Mouse (Mus musculus): ENCODE results near the gene Thsd1. TPM values are rescaled to one million over a fixed set of nuclear protein-coding genes. Genes with fewer than 3 reads are reported as not detected.

Gene Thsd1
- polyA plus RNA-seq (2015; fragmentation: Illumina TruSeq; extraction: RNeasy Lipid Tissue Mini Kit (QIAGEN cat#74804); ENCODE audit: insufficient read depth, low replicate concordance): 2.6 TPM

DNA sequence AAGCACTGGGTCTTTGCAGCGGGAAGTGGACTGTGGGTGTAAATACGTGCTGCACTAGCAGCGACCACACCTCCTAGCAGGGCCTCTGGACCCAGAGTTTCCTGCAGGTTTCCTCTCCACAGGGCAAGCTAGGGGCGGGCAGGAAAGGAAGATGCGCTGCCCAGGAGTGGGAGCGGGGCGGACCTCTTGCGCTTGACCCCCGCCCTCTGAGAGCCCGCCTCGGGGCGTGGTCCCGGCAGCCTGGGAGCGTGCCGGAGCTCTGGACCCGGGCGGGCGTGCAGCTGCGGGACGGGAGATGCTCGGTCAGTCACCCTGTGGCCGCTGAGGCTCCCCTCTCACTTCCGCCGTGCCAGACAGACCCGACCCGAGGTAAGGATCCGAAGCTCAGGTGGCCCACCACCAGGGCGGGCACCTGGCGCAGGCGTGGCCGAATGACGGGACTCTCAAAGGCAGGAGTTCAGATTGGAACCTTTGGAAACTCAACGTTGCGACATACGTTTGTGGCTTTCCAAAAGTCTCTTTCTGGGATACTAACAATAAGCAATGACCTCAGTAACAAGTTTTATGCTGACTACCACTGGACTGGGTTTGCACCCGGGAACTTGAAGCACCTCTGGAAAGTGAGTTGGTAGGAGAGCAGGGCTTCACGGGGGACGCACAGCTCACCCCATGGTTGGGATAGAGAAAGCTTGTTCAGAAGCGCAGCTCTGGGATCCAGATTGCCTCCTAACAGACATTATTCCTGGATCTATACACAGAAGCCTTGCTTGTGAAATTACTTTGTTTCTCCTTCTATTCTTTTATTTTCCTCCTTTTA, at the start of gene Thsd1:
TSS of gene Thsd1 (plus strand) at position 253 of the 817 bp plus-strand sequence.

DNA sequence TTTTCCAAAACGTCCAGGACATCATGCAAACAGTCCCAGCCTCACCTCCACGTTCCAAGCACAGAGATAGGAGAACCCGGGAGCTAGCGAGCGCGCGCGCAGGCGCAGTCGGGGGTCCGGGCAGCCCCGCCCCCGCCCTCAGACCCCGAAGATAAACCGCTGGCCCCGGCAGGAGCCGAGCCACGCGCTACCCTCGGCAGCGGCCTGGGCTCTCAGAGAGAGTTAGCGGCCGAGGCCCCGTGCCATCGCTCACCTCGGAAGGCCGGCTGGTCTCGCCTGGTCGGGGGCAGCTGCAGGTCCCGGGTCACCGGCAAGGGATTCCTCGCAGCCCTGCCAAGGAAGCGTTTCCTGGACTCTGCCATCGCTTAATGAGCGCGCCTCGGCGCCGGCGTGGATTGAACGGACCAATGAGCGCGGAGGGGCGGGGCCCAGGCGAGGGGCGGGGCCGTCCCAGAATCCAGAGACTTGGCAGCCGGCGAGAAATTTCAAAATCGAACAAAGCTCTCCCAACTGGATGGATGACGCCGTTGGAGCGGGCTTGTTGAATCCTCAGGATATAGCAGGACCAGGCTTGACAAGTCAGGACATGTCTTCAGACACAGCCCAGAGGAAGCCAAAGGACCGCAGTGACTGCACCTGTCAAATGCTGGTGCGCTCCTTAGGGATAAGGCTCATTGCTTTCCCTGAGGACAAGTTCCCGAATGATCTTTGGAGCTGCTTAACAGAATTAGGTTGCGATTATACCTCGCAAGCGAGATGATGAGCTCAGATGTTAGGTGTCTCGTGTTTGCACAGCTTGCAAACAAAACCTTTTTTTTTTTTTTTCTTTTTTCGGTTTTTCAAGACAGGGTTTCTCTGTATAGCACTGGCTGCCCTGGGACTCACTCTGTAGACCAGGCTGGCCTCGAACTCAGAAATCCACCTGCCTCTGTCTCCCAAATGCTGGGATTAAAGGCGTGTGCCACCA, 41.4 kb upstream of the Thsd1 start, which contains the start of gene Ckap2:
TSS of gene Ckap2 (minus strand) at position 389 of the 967 bp plus-strand sequence.

DNA sequence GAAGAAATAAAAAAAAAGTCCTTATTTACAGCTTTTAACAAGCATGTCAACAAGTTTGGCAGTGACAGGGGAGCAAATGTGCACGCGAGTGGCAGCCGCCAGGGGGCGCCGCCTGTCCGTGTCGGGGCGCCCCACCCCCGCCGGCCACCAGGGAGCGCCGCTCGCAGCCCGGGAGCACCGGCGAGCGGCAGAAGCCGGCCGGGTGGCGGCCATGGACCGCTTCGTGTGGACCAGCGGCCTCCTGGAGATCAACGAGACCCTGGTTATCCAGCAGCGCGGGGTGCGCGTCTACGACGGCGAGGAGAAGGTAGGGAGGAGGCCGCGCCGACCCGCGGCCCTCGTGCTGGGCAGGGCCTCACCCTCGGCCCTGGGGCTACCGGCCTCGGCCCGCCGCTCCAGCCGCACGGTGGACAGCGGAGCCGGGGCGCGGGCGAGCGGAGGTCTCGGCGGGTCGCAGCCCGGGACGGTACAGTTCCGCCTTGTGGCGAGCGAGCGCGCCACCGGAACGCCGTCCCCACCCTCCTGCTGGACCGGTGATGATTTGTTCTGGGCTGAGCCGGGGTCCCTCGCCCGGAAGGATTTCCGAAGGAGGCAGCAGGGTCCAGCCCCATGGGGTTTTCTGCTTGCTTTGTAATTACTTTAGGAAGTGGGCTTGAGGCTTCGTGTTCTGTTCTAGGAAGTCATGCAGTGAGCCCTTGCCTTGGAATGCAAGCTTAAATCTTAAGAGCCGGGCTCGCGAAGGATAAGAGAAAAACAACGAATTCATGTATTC, 34.3 kb upstream of the Thsd1 start, which contains the start of gene Vps36:
TSS of gene Vps36 (plus strand) at position 150 of the 772 bp plus-strand sequence.

DNA sequence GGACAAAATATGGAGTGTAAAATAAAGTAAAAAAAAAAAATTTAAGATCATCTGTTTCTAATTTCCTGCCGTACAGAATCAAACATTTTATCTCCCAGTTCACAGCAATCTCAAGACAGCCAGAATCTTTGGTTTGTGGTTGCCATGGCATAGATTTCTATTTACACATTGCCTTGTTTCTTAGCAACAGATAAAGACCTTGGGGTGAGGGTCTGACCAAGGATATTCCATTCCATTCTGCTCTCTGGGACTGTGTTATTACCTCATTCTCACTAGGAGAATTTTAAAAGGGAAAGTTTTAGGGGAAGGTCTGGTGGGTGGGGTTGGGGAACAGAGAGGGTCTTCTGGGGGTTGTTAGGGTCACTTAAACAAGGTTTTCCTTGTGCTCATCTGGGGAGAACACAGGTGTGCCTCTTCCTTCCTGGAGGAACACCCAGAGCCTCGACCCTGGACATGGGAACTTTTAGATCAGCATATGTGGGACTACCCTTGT, 55.9 kb downstream of the Thsd1 start, which contains the start of gene Tpte:
TSS of gene Tpte (plus strand) at position 443 of the 493 bp plus-strand sequence.

Other genes starting within 250 kb of the Thsd1 start
- 0.51 TPM for gene Atp7b, start 167.0 kb upstream of the Thsd1 start, polyA plus RNA-seq (2015; fragmentation: Illumina TruSeq; extraction: RNeasy Lipid Tissue Mini Kit (QIAGEN cat#74804); ENCODE audit: insufficient read depth, low replicate concordance)
- gene Alg11, start 166.6 kb upstream of the Thsd1 start, polyA plus RNA-seq (2015; fragmentation: Illumina TruSeq; extraction: RNeasy Lipid Tissue Mini Kit (QIAGEN cat#74804); ENCODE audit: insufficient read depth, low replicate concordance): 17.3 TPM
- gene Nek5, start 102.3 kb upstream of the Thsd1 start, polyA plus RNA-seq (2015; fragmentation: Illumina TruSeq; extraction: RNeasy Lipid Tissue Mini Kit (QIAGEN cat#74804); ENCODE audit: insufficient read depth, low replicate concordance): 0.14 TPM
- 6.5 TPM for gene Nek3, start 60.9 kb upstream of the Thsd1 start, polyA plus RNA-seq (2015; fragmentation: Illumina TruSeq; extraction: RNeasy Lipid Tissue Mini Kit (QIAGEN cat#74804); ENCODE audit: insufficient read depth, low replicate concordance)
- gene Ckap2, start 41.5 kb upstream of the Thsd1 start, polyA plus RNA-seq (2015; fragmentation: Illumina TruSeq; extraction: RNeasy Lipid Tissue Mini Kit (QIAGEN cat#74804); ENCODE audit: insufficient read depth, low replicate concordance): 9.3 TPM
- 24.8 TPM for gene Vps36, start 34.5 kb upstream of the Thsd1 start, polyA plus RNA-seq (2015; fragmentation: Illumina TruSeq; extraction: RNeasy Lipid Tissue Mini Kit (QIAGEN cat#74804); ENCODE audit: insufficient read depth, low replicate concordance)
- gene Tpte, start 56.1 kb downstream of the Thsd1 start, polyA plus RNA-seq (2015; fragmentation: Illumina TruSeq; extraction: RNeasy Lipid Tissue Mini Kit (QIAGEN cat#74804); ENCODE audit: insufficient read depth, low replicate concordance): not detected
- gene Slc25a15, start 171.3 kb downstream of the Thsd1 start, polyA plus RNA-seq (2015; fragmentation: Illumina TruSeq; extraction: RNeasy Lipid Tissue Mini Kit (QIAGEN cat#74804); ENCODE audit: insufficient read depth, low replicate concordance): 7.9 TPM
- gene Mrps31, start 184.0 kb downstream of the Thsd1 start, polyA plus RNA-seq (2015; fragmentation: Illumina TruSeq; extraction: RNeasy Lipid Tissue Mini Kit (QIAGEN cat#74804); ENCODE audit: insufficient read depth, low replicate concordance): 20.0 TPM